ENCODE assay signal across 17 mouse cellular contexts in the genomic region with DNA sequence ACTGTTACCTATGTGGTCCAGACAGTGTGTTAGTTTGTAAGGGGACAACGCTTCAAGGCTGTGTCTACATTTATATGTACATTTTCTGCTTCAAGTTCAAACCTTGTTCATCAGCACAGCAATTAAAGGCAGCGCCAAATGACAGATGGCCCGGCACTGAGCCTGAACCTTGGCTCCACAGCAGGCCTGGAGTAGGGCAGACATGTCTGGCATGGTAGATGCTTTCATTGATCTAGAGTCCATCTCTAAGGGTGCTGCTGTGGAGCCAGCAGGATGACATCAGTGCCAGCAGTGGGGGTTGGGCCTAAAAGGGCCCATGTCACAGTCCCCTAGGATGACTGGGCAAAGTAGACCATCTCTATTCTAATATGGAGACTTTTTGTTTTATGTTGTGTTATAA.
DNase-seq lines count a peak whose midpoint lies in the region; ATAC-seq and TF ChIP-seq lines count a peak whose summit lies in the region.
"Had no signal": no experiment of that assay in that cellular context is flagged by ENCODE, and none has a peak within 500 bp of the region (broad histone marks: within the 10 kb centered on the region; RNA-seq: fewer than 3 reads in every experiment).

No protein-coding gene starts in this region.

- ATAC-seq in hindbrain, embryonic 16.5 days, result peak; percentile 62
- peak; percentile 39; the same call in 1 of the 2 replicates for ATAC-seq in midbrain, postnatal 0 days (ENCODE audit: low FRiP score)
- ATAC-seq in midbrain, embryonic 11.5 days (ENCODE audit: low FRiP score), result no peak
- ATAC-seq: liver, postnatal 0 days; midbrain, embryonic 15.5 days had no signal

- H3K9ac ChIP-seq in hindbrain, embryonic 16.5 days (ENCODE audit: low read depth, low read length), result no peak overlapping the region
- H3K9ac ChIP-seq in midbrain, postnatal 0 days (replicated peaks; ENCODE audit: low read length, poor library complexity, severe bottlenecking), result no peak overlapping the region
- H3K9ac ChIP-seq in midbrain, embryonic 11.5 days (ENCODE audit: low read length), result no peak overlapping the region
- H3K9ac ChIP-seq: limb, embryonic 15.5 days; liver, postnatal 0 days; midbrain, embryonic 15.5 days had no signal

- no peak for DNase-seq in hindbrain, embryonic 10.5 days (ENCODE audit: low spot score)
- DNase-seq in midbrain, postnatal 0 days (ENCODE audit: low spot score), result peak; percentile 68
- DNase-seq in midbrain, embryonic 11.5 days (ENCODE audit: low spot score, missing footprints), result no peak
- peak; percentile 86 for DNase-seq in cerebellum, adult 9-11 months
- no peak for DNase-seq in spleen, postnatal 14 days (ENCODE audit: low spot score in 2 of 2)
- no peak for DNase-seq in heart, postnatal 25 days (ENCODE audit: low spot score)
- DNase-seq: embryo, embryonic 11 days; gastrocnemius, postnatal 14 days; heart, adult 2 months; heart, postnatal 4 days; kidney, adult 9 months; kidney, postnatal 36 days; liver, postnatal 0 days; lung, postnatal 14 days had no signal

- 76% methylated on average over 3 of the region's 3 CpGs for WGBS in hindbrain, embryonic 16.5 days
- 93% methylated on average over 3 of the region's 3 CpGs for WGBS in hindbrain, embryonic 10.5 days
- 94% methylated on average over 3 of the region's 3 CpGs for WGBS in midbrain, postnatal 0 days
- WGBS in midbrain, embryonic 11.5 days, result 94% methylated on average over 3 of the region's 3 CpGs

- intact Hi-C loops in heart, postnatal 25 days (cut with DNase I), result no loop called here

- TF ChIP-seq CTCF in midbrain, postnatal 0 days (IDR thresholded peaks at IDR 0.05), result no peak

- no peak overlapping the region for H3K27ac ChIP-seq in hindbrain, embryonic 16.5 days (ENCODE audit: low read depth, low read length)
- H3K27ac ChIP-seq in hindbrain, embryonic 10.5 days, result no peak overlapping the region
- no peak overlapping the region for H3K27ac ChIP-seq in midbrain, postnatal 0 days (ENCODE audit: low read depth, low read length)
- H3K27ac ChIP-seq in midbrain, embryonic 11.5 days (ENCODE audit: low read depth, low read length), result no peak overlapping the region
- H3K27ac ChIP-seq: heart, adult 2 months; limb, embryonic 15.5 days; midbrain, embryonic 15.5 days had no signal

- no peak overlapping the region for H3K4me3 ChIP-seq in hindbrain, embryonic 16.5 days (ENCODE audit: low read length)
- no peak overlapping the region for H3K4me3 ChIP-seq in hindbrain, embryonic 10.5 days
- no peak overlapping the region for H3K4me3 ChIP-seq in midbrain, postnatal 0 days (ENCODE audit: low read depth, low read length)
- no peak overlapping the region for H3K4me3 ChIP-seq in midbrain, embryonic 11.5 days (ENCODE audit: low read depth, low read length)
- H3K4me3 ChIP-seq: heart, adult 2 months; limb, embryonic 15.5 days; midbrain, embryonic 15.5 days had no signal

- no peak overlapping the region for H3K4me2 ChIP-seq in hindbrain, embryonic 16.5 days (ENCODE audit: low read length)
- no peak overlapping the region for H3K4me2 ChIP-seq in midbrain, postnatal 0 days (ENCODE audit: low read depth, low read length, poor library complexity, severe bottlenecking)
- no peak overlapping the region for H3K4me2 ChIP-seq in midbrain, embryonic 11.5 days
- H3K4me2 ChIP-seq: limb, embryonic 15.5 days; midbrain, embryonic 15.5 days had no signal

- H3K9me3 ChIP-seq in hindbrain, embryonic 16.5 days (ENCODE audit: control insufficient read depth, low read length), result no peaks in the 10 kb centered on the region
- no peaks in the 10 kb centered on the region for H3K9me3 ChIP-seq in hindbrain, embryonic 10.5 days
- H3K9me3 ChIP-seq in midbrain, postnatal 0 days (ENCODE audit: low read length), result no peaks in the 10 kb centered on the region
- H3K9me3 ChIP-seq in midbrain, embryonic 11.5 days (ENCODE audit: control insufficient read depth, low read length), result no peaks in the 10 kb centered on the region
- H3K9me3 ChIP-seq: limb, embryonic 15.5 days; midbrain, embryonic 15.5 days had no signal

- peaks cover 10% of the 10 kb centered on the region for H3K4me1 ChIP-seq in hindbrain, embryonic 16.5 days (ENCODE audit: control insufficient read depth, insufficient read depth, low read depth, low read length)
- peaks cover 46% of the 10 kb centered on the region for H3K4me1 ChIP-seq in hindbrain, embryonic 10.5 days (replicated peaks)
- no peaks in the 10 kb centered on the region; the same call in 1 of the 2 replicates for H3K4me1 ChIP-seq in midbrain, postnatal 0 days (ENCODE audit: insufficient read depth, low read length)
- H3K4me1 ChIP-seq in midbrain, embryonic 11.5 days (ENCODE audit: control insufficient read depth, insufficient read depth, low read length), result peaks cover 16% of the 10 kb centered on the region
- H3K4me1 ChIP-seq: limb, embryonic 15.5 days had no signal

- H3K36me3 ChIP-seq in hindbrain, embryonic 16.5 days (ENCODE audit: control insufficient read depth, insufficient read depth, low read length), result no peaks in the 10 kb centered on the region
- H3K36me3 ChIP-seq in hindbrain, embryonic 10.5 days, result no peaks in the 10 kb centered on the region
- H3K36me3 ChIP-seq in midbrain, postnatal 0 days (ENCODE audit: insufficient read depth, low read length), result no peaks in the 10 kb centered on the region
- H3K36me3 ChIP-seq in midbrain, embryonic 11.5 days (ENCODE audit: control insufficient read depth, insufficient read depth, low read length), result no peaks in the 10 kb centered on the region
- H3K36me3 ChIP-seq: limb, embryonic 15.5 days; midbrain, embryonic 15.5 days had no signal

- H3K27me3 ChIP-seq in hindbrain, embryonic 16.5 days (replicated peaks; ENCODE audit: control insufficient read depth, insufficient read depth, low read length), result no peaks in the 10 kb centered on the region; the same call in 1 of the 2 replicates
- H3K27me3 ChIP-seq in hindbrain, embryonic 10.5 days (ENCODE audit: insufficient read depth, poor library complexity, severe bottlenecking), result peaks cover 33% of the 10 kb centered on the region
- no peaks in the 10 kb centered on the region for H3K27me3 ChIP-seq in midbrain, postnatal 0 days (ENCODE audit: insufficient read depth, low read length)
- H3K27me3 ChIP-seq in midbrain, embryonic 11.5 days (ENCODE audit: control insufficient read depth, insufficient read depth, low read length), result peaks cover 2% of the 10 kb centered on the region; the same call in 1 of the 2 replicates
- H3K27me3 ChIP-seq: midbrain, embryonic 15.5 days had no signal

Comparison
In these comparisons a context has a peak if more than half of its experiments do, and no peak if none do; other contexts are left out.
1. DNase-seq: peak in midbrain, postnatal 0 days (single experiment) and cerebellum, adult 9-11 months (single experiment); none in hindbrain, embryonic 10.5 days (single experiment), midbrain, embryonic 11.5 days (single experiment), spleen, postnatal 14 days (0 of 2) and heart, postnatal 25 days (single experiment).